Mouse (Mus musculus): ENCODE measurements at regions not wholly inside any gene's neighbourhood (a gene's known extent, or its start where the extent isn't known, plus 50 kb on each side); places are given as distances from the start of the nearest gene placed in this dataset.

- TF ChIP-seq POLR2A (IDR thresholded peaks at IDR 0.05; ENCODE audit: low read depth, low read length) (no peak), CTCF (IDR thresholded peaks at IDR 0.05; ENCODE audit: borderline replicate concordance, insufficient read depth, low read length) (no peak)
Observed at GRCm38 (mm10) chr4:131411936-131412335, 426.2 kb downstream of the Ptpru start.

All from embryonic fibroblast, embryonic 13.5 days (primary cell).